Mouse (Mus musculus) embryonic stem cell, embryonic (primary cell): Measurements from ENCODE around the gene Gm20812.
"Not testable (repeated sequence)": the region's sequence is repeated elsewhere in the genome, so short reads cannot be mapped to it uniquely, and the experiment has no call there.

Experiments used
- CTCF ChIA-PET, 4 experiments: fragments of 300-600 bp in 2 of 4; fragments of 350-600 bp in 2 of 4; sonication (Branson Sonifier 250); formaldehyde crosslinking; loops; one replicate each; lab custom pipeline; 2022; ENCODE audit warnings: inconsistent platforms in 2 of 4; lab: Charles Lee
- POLR2A ChIA-PET, 4 experiments: fragments of 300-600 bp in 2 of 4; fragments of 350-600 bp in 2 of 4; sonication (Branson Sonifier 250); formaldehyde crosslinking; loops; one replicate each; lab custom pipeline; 2022; ENCODE audit warnings: antibody characterized with exemption in 4 of 4, inconsistent platforms in 1 of 4; lab: Charles Lee

Gene Gm20812

GRCm38 (mm10) chrY:12381681-12382080 lies at the start of gene Gm20812:
Gm20812 (plus strand) TSS chrY:12381981.
- POLR2A ChIA-PET, CTCF ChIA-PET: not testable (repeated sequence)
